Mouse (Mus musculus) liver, adult 2 months (tissue): Measurements from ENCODE around the gene Slco4a1. TPM values are rescaled to one million over a fixed set of nuclear protein-coding genes. Genes with fewer than 3 reads are reported as not detected.

Source experiments
- DNase-seq: peaks from one replicate; pipeline ENCODE4 v3.0.0-alpha.2; 2011; ENCODE audit warnings: low read depth, low spot score; ENCODE audit errors: extremely low read depth
- H3K27ac ChIP-seq: fragments of 200-500 bp; replicated peaks from 2 replicates; pipeline ENCODE4 v1.5.1; 2012; ENCODE audit warnings: low read depth, mild to moderate bottlenecking, control low read depth, inconsistent platforms, low read length; ENCODE audit not compliant: insufficient read depth
- H3K27me3 ChIP-seq: fragments of 200-500 bp; 2 replicates; pipeline ENCODE4 v1.6.1; 2012; ENCODE audit warnings: mild to moderate bottlenecking, moderate library complexity, low read length, inconsistent platforms; ENCODE audit not compliant: control insufficient read depth, insufficient read depth
- H3K36me3 ChIP-seq: fragments of 200-500 bp; 2 replicates; pipeline ENCODE4 v1.6.1; 2012; ENCODE audit warnings: low read length, inconsistent platforms; ENCODE audit not compliant: control insufficient read depth, insufficient read depth
- H3K4me1 ChIP-seq: fragments of 200-500 bp; 2 replicates; pipeline ENCODE4 v1.6.1; 2011; ENCODE audit warnings: low read length; ENCODE audit not compliant: control insufficient read depth, insufficient read depth
- H3K4me3 ChIP-seq: fragments of 200-500 bp; 2 replicates; pipeline ENCODE4 v1.5.1; 2011; ENCODE audit warnings: low read depth, mild to moderate bottlenecking, control low read depth, low read length, moderate library complexity; ENCODE audit not compliant: insufficient read depth
- H3K79me2 ChIP-seq: fragments of 200-500 bp; 2 replicates; pipeline ENCODE4 v1.6.1; 2012; ENCODE audit warnings: inconsistent platforms, mild to moderate bottlenecking, low read length, moderate library complexity; ENCODE audit not compliant: control insufficient read depth, insufficient read depth
- H3K9ac ChIP-seq: fragments of 200-500 bp; 2 replicates; pipeline ENCODE4 v1.6.1; 2012; ENCODE audit warnings: low read depth, mild to moderate bottlenecking, control low read depth, inconsistent platforms, low read length
- CTCF ChIP-seq: fragments of 200-500 bp; IDR thresholded peaks from 2 replicates; pipeline ENCODE4 v1.5.1; 2011; ENCODE audit warnings: low read depth, low read length, control low read depth
- POLR2A ChIP-seq: fragments of 200-500 bp; IDR thresholded peaks from 2 replicates; pipeline ENCODE4 v1.6.1; 2011; ENCODE audit warnings: low read length, control low read depth; ENCODE audit not compliant: insufficient read depth; ENCODE audit errors: extremely low read depth
- WGBS: fragments of 180-500 bp; shearing (Covaris S2); methylation state at CpG from one replicate; pipeline ENCODE4 v1.1.7; 2018; 5-methylcytosine and 5-hydroxymethylcytosine counted together
- polyA plus RNA-seq: library from polyadenylated mRNA; depleted of rRNA; stranded (reverse); fragments of >200 nt; gene quantifications from 2 replicates; pipeline ENCODE4 v1.2.3, GENCODE M21; 2012
- total RNA-seq: library from RNA; depleted of rRNA; stranded (reverse); fragments of >200 nt; gene quantifications from 2 replicates; pipeline ENCODE4 v1.2.3, GENCODE M21; 2014

The Slco4a1 gene
- total and polyA plus RNA-seq, 2 experiments = 0.09 to 0.42 TPM

DNA sequence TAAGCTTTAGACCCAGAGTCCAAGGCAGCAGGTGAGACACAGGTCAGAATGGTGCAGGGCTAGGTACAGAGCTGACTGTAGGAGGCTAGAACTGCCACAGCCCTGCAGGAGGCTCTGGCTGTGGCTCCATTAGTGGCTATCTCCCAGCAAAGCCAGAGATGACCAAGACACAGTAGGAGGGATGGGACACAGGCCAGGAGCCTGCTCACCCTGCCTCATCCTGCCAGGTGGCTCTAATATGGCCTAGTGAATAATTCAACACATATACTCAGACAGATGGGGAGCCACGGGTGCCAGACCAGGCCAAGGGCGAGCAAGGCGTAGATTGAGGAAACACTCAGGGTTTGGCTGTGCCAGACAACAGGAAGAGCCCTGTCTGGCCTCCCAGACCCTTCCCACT is 35.4 kb upstream of the Slco4a1 start:
- Histone ChIP-seq H3K27me3 (no peaks in the 10 kb centered on the region), H3K27ac (no peak overlapping the region), H3K9ac (no peak overlapping the region), H3K4me1 (no peaks in the 10 kb centered on the region), H3K79me2 (no peaks in the 10 kb centered on the region), H3K4me3 (no peak overlapping the region), H3K36me3 (no peaks in the 10 kb centered on the region)
- TF ChIP-seq POLR2A (no peak), CTCF (no peak)
- WGBS = 69% methylated on average over 3 of the region's 3 CpGs
- no peak for DNase-seq

DNA sequence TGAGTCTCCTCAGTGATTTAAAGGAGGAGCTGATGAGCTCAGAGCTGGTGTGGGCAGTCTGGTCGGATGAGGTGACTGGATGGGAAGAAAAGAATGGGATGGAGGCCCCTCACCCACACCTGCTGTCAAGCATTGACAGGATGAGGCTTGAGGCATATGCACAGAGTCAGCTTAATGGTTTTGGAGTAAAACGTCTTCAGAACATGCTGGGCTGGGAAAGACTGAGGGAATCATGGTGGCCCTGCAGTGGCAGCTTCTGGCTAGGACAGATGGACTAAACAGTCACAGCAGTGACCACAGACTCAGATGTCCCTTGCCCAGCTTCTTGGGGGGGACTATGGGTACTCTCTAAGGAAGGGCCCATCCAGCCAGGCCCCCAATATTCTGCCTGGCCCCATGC is 30.9 kb upstream of the Slco4a1 start:
- WGBS = 32% methylated on average over 2 of the region's 2 CpGs
- Histone ChIP-seq H3K27ac (no peak overlapping the region), H3K4me1 (no peaks in the 10 kb centered on the region), H3K36me3 (no peaks in the 10 kb centered on the region), H3K79me2 (no peaks in the 10 kb centered on the region), H3K27me3 (no peaks in the 10 kb centered on the region), H3K4me3 (no peak overlapping the region), H3K9ac (no peak overlapping the region)
- no peak for TF ChIP-seq POLR2A
- no peak for TF ChIP-seq CTCF
- DNase-seq = no peak

DNA sequence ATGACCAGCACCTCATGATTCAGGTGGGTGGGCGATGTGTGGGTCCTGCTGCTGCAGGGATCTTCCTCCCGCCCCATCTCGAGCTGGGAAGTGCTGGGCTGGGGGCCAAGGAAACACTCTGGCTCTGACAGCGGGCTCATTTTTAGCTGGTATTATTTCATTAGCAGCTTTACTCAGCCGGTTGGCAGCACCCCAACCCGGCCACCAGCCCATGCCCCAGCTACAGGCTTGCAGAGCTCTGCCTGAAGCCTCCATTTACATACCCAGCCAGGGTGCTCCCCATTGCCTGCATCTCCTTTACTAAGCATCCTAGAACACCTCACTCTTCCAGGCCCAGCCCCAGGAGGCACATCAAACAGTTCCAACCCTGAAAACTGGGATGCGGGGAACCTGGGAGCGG is 29.0 kb upstream of the Slco4a1 start:
- Histone ChIP-seq H3K9ac (no peak overlapping the region), H3K79me2 (no peaks in the 10 kb centered on the region), H3K27me3 (no peaks in the 10 kb centered on the region), H3K4me3 (no peak overlapping the region), H3K4me1 (no peaks in the 10 kb centered on the region), H3K27ac (no peak overlapping the region), H3K36me3 (no peaks in the 10 kb centered on the region)
- no peak for DNase-seq
- WGBS = 78% methylated on average over 8 of the region's 8 CpGs
- no peak for TF ChIP-seq POLR2A
- no peak for TF ChIP-seq CTCF

- TF ChIP-seq CTCF (peak; percentile 30; the same call in 1 of the 2 replicates), POLR2A (no peak)
- Histone ChIP-seq H3K27me3 (no peaks in the 10 kb centered on the region), H3K79me2 (no peaks in the 10 kb centered on the region), H3K4me3 (no peak overlapping the region), H3K9ac (no peak overlapping the region), H3K36me3 (no peaks in the 10 kb centered on the region), H3K27ac (no peak overlapping the region), H3K4me1 (no peaks in the 10 kb centered on the region)
- peak; percentile 12 for DNase-seq
- 24% methylated on average over 2 of the region's 2 CpGs for WGBS
Observed at GRCm38 (mm10) chr2:180428331-180428730, 27.7 kb upstream of the Slco4a1 start.

- DNase-seq = no peak
- Histone ChIP-seq H3K36me3 (no peaks in the 10 kb centered on the region), H3K27ac (no peak overlapping the region), H3K27me3 (no peaks in the 10 kb centered on the region), H3K4me3 (no peak overlapping the region), H3K4me1 (no peaks in the 10 kb centered on the region), H3K9ac (no peak overlapping the region), H3K79me2 (no peaks in the 10 kb centered on the region)
- WGBS = 84% methylated on average over 11 of the region's 11 CpGs
- TF ChIP-seq POLR2A (no peak), CTCF (no peak)
Observed at GRCm38 (mm10) chr2:180430648-180431047, 25.4 kb upstream of the Slco4a1 start.

GRCm38 (mm10) chr2:180432042-180432668 is 23.9 kb upstream of the Slco4a1 start:
- WGBS = 31% methylated on average over 10 of the region's 10 CpGs
- TF ChIP-seq POLR2A = no peak
- peak; percentile 83 for TF ChIP-seq CTCF
- no peak for DNase-seq
- no peaks in the 10 kb centered on the region for H3K36me3 ChIP-seq
- no peak overlapping the region for H3K9ac ChIP-seq
- no peaks in the 10 kb centered on the region for H3K79me2 ChIP-seq
- H3K4me1 ChIP-seq = no peaks in the 10 kb centered on the region
- no peak overlapping the region for H3K4me3 ChIP-seq
- H3K27me3 ChIP-seq = no peaks in the 10 kb centered on the region
- no peak overlapping the region for H3K27ac ChIP-seq
